12 mouse cellular contexts compared by ENCODE assay signal in the genomic region with DNA sequence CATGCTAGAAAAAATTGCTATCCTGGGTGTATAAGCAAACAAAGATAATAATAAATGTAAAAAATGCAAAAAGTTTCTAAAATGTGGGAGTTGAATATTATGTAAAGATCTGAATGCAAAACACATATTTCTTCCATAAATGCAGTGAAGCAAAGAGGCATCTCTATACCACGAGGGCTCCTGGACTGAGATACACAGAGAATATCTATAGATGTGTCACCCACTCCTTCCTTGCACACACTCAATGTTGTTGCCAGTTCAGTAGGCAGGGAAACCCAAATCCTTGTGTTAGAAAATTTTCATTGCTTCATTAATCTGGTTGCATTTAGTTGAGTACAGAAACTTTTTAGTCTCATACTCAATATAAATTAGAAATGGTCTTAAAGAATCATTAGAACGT.
"Had no signal": no experiment of that assay in that cellular context is flagged by ENCODE, and none has a peak within 500 bp of the region (broad histone marks: within the 10 kb centered on the region; RNA-seq: fewer than 3 reads in every experiment).

No protein-coding gene starts in this region.

- DNase-seq: lung, adult 18-20 months; lung, embryonic 14.5 days; lung, postnatal 10 days; lung, postnatal 4 days; midbrain, embryonic 14.5 days; retina, postnatal 1 day; right cerebral cortex, postnatal 25 days; right cerebral cortex, postnatal 4 days; spleen, adult 18-20 months; thymus, adult 2 months; thymus, postnatal 25 days; thymus, postnatal 4 days had no signal
